Mouse (Mus musculus): ENCODE data around the gene Btbd11. TPM values are rescaled to one million over a fixed set of nuclear protein-coding genes. Genes with fewer than 3 reads are reported as not detected.
"Not testable (repeated sequence)": the region's sequence is repeated elsewhere in the genome, so short reads cannot be mapped to it uniquely, and the experiment has no call there.

Btbd11 gene
- polyA plus RNA-seq, 1 experiment from 2014 or later: 0.47 TPM

GRCm38 (mm10) chr10:85645346-85645745 lies 258.7 kb downstream of the Btbd11 start:
- Histone ChIP-seq H3K4me1 (ENCODE audit: insufficient read depth) (no peaks in the 10 kb centered on the region), H3K4me2 (ENCODE audit: low read depth, low read length) (no peak overlapping the region), H3K36me3 (replicated peaks; ENCODE audit: insufficient read depth, low read length) (no peaks in the 10 kb centered on the region), H3K4me3 (ENCODE audit: low read depth, low read length) (no peak overlapping the region), H3K27ac (ENCODE audit: low read depth) (no peak overlapping the region), H3K27me3 (ENCODE audit: insufficient read depth, low read length) (no peaks in the 10 kb centered on the region), H3K9me3 (ENCODE audit: low read length) (no peaks in the 10 kb centered on the region), H3K9ac (replicated peaks) (no peak overlapping the region)
- no peak for TF ChIP-seq CTCF (IDR thresholded peaks at IDR 0.05; ENCODE audit: low read depth)
- TF ChIP-seq EP300 (IDR thresholded peaks at IDR 0.05; ENCODE audit: low read depth): no peak
- 77% methylated on average over 6 of the region's 6 CpGs for WGBS (ENCODE audit: insufficient replicate concordance)
- ATAC-seq (no peak), DNase-seq (no peak)

- ATAC-seq (peak; percentile 12; the same call in 1 of the 2 replicates), DNase-seq (peak; percentile 24)
- no peak overlapping the region for H3K4me2 ChIP-seq (ENCODE audit: low read depth, low read length)
Observed at GRCm38 (mm10) chr10:85651706-85652105, 265.1 kb downstream of the Btbd11 start.

DNA sequence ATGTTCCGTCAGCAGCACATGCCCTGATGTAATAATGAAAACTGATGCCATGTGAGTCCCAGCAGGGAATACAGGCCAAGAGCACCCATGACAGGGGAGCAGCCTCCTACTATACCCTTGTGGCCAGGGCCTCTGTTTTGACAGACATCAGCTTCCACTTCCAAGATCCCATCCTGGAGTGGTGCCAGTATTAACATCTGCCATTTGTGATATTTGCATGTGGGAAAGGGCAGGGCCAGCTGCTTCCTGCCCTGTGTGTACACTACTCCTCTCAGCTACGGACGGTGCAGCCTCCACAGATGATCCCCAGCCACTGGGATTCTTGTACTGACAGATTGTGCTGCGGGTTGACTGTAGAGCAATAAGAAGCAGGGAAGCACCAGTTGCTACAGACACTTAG lies 269.3 kb downstream of the Btbd11 start:
- Histone ChIP-seq H3K4me1 (ENCODE audit: insufficient read depth) (no peaks in the 10 kb centered on the region), H3K4me3 (ENCODE audit: low read depth, low read length) (no peak overlapping the region), H3K27ac (ENCODE audit: low read depth) (no peak overlapping the region), H3K9ac (replicated peaks) (no peak overlapping the region), H3K4me2 (ENCODE audit: low read depth, low read length) (no peak overlapping the region), H3K9me3 (ENCODE audit: low read length) (no peaks in the 10 kb centered on the region), H3K36me3 (replicated peaks; ENCODE audit: insufficient read depth, low read length) (no peaks in the 10 kb centered on the region), H3K27me3 (ENCODE audit: insufficient read depth, low read length) (no peaks in the 10 kb centered on the region)
- DNase-seq (no peak), ATAC-seq (peak; percentile 35)
- TF ChIP-seq CTCF (IDR thresholded peaks at IDR 0.05; ENCODE audit: low read depth): no peak
- TF ChIP-seq EP300 (IDR thresholded peaks at IDR 0.05; ENCODE audit: low read depth): no peak
- WGBS (ENCODE audit: insufficient replicate concordance): 32% methylated on average over 4 of the region's 4 CpGs

More at GRCm38 (mm10) chr10:85651706-85652105, 265.1 kb downstream of the Btbd11 start:
- no peak overlapping the region for H3K4me3 ChIP-seq (ENCODE audit: low read depth, low read length)
- no peak for TF ChIP-seq EP300 (IDR thresholded peaks at IDR 0.05; ENCODE audit: low read depth)
- TF ChIP-seq CTCF (IDR thresholded peaks at IDR 0.05; ENCODE audit: low read depth): peak; percentile 86
- H3K27me3 ChIP-seq (ENCODE audit: insufficient read depth, low read length): no peaks in the 10 kb centered on the region
- no peak overlapping the region for H3K9ac ChIP-seq (replicated peaks)
- H3K36me3 ChIP-seq (replicated peaks; ENCODE audit: insufficient read depth, low read length): no peaks in the 10 kb centered on the region
- H3K27ac ChIP-seq (ENCODE audit: low read depth): no peak overlapping the region
- H3K9me3 ChIP-seq (ENCODE audit: low read length): no peaks in the 10 kb centered on the region
- H3K4me1 ChIP-seq (ENCODE audit: insufficient read depth): no peaks in the 10 kb centered on the region
- 31% methylated on average over 7 of the region's 7 CpGs for WGBS (ENCODE audit: insufficient replicate concordance)

- no peaks in the 10 kb centered on the region for H3K4me1 ChIP-seq (ENCODE audit: insufficient read depth)
- no peaks in the 10 kb centered on the region for H3K36me3 ChIP-seq (replicated peaks; ENCODE audit: insufficient read depth, low read length)
- no peak overlapping the region for H3K27ac ChIP-seq (ENCODE audit: low read depth)
- no peak overlapping the region for H3K9ac ChIP-seq (replicated peaks)
- no peak for ATAC-seq
- 50% methylated on average over 10 of the region's 10 CpGs for WGBS (ENCODE audit: insufficient replicate concordance)
- H3K4me2 ChIP-seq (ENCODE audit: low read depth, low read length): no peak overlapping the region
- no peak for DNase-seq
- no peaks in the 10 kb centered on the region for H3K9me3 ChIP-seq (ENCODE audit: low read length)
- no peaks in the 10 kb centered on the region for H3K27me3 ChIP-seq (ENCODE audit: insufficient read depth, low read length)
- H3K4me3 ChIP-seq (ENCODE audit: low read depth, low read length): no peak overlapping the region
- TF ChIP-seq EP300 (IDR thresholded peaks at IDR 0.05; ENCODE audit: low read depth) (no peak), CTCF (IDR thresholded peaks at IDR 0.05; ENCODE audit: low read depth) (no peak)
Observed at GRCm38 (mm10) chr10:85657886-85658285, 271.3 kb downstream of the Btbd11 start.

DNA sequence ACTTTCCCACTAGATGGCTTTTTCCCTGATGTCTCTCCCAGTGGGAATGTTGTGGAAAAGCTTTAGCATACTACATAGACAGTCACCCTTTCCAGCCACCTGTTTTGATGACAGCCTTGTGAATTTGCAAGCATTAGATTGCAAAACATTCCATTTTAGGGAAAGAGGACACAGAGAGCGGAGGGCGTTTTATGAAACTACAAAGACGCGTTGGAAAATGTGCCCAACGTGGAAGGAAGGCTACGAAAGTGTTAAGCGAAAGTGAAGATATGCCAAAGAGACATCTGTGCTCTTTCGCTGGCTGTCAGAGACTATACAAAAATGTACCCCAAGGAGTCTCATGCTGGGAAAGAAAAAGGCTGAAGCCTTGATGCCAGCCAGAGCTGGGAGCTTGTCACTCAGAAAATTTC lies 286.9 kb downstream of the Btbd11 start:
- DNase-seq: no peak
- no peak overlapping the region for H3K27ac ChIP-seq (ENCODE audit: low read depth)
- no peaks in the 10 kb centered on the region for H3K36me3 ChIP-seq (replicated peaks; ENCODE audit: insufficient read depth, low read length)
- H3K9ac ChIP-seq (replicated peaks): no peak overlapping the region
- ATAC-seq: no peak
- no peaks in the 10 kb centered on the region for H3K4me1 ChIP-seq (ENCODE audit: insufficient read depth)
- H3K4me2 ChIP-seq (ENCODE audit: low read depth, low read length): no peak overlapping the region
- H3K4me3 ChIP-seq (ENCODE audit: low read depth, low read length): no peak overlapping the region
- TF ChIP-seq EP300 (IDR thresholded peaks at IDR 0.05; ENCODE audit: low read depth): no peak
- TF ChIP-seq CTCF (IDR thresholded peaks at IDR 0.05; ENCODE audit: low read depth): no peak
- H3K9me3 ChIP-seq (ENCODE audit: low read length): no peaks in the 10 kb centered on the region
- H3K27me3 ChIP-seq (ENCODE audit: insufficient read depth, low read length): no peaks in the 10 kb centered on the region
- 82% methylated on average over 8 of the region's 8 CpGs for WGBS (ENCODE audit: insufficient replicate concordance)

DNA sequence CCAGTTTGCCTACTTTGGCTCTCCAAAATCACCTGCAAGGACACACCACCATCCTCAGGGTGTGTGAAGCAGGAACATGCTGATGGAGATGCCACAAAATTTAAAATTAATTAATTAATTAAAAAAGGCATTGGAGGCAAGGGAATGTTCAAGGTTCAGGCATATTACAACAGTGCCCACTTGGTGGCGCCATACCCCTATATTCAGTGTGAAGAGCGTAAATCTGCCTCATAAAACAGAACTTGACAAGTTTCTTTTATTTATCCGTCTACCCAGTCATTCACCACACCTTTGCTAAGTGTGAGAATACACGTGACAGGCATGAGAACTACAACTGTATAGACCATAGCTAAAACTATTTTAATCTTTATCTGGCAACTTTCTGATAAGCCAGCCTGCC lies 292.0 kb downstream of the Btbd11 start:
- ATAC-seq (no peak), DNase-seq (peak; percentile 61)
- Histone ChIP-seq H3K4me2 (ENCODE audit: low read depth, low read length) (no peak overlapping the region), H3K4me3 (ENCODE audit: low read depth, low read length) (no peak overlapping the region), H3K9ac (replicated peaks) (no peak overlapping the region), H3K27me3 (ENCODE audit: insufficient read depth, low read length) (no peaks in the 10 kb centered on the region), H3K36me3 (replicated peaks; ENCODE audit: insufficient read depth, low read length) (no peaks in the 10 kb centered on the region), H3K4me1 (ENCODE audit: insufficient read depth) (no peaks in the 10 kb centered on the region), H3K9me3 (ENCODE audit: low read length) (no peaks in the 10 kb centered on the region), H3K27ac (ENCODE audit: low read depth) (no peak overlapping the region)
- TF ChIP-seq EP300 (IDR thresholded peaks at IDR 0.05; ENCODE audit: low read depth) (no peak), CTCF (IDR thresholded peaks at IDR 0.05; ENCODE audit: low read depth) (peak; percentile 68)
- WGBS (ENCODE audit: insufficient replicate concordance): 20% methylated on average over 4 of the region's 4 CpGs

- Histone ChIP-seq H3K36me3 (replicated peaks; ENCODE audit: insufficient read depth, low read length) (no peaks in the 10 kb centered on the region), H3K27ac (ENCODE audit: low read depth) (no peak overlapping the region), H3K9ac (replicated peaks) (no peak overlapping the region), H3K9me3 (ENCODE audit: low read length) (no peaks in the 10 kb centered on the region), H3K4me2 (ENCODE audit: low read depth, low read length) (no peak overlapping the region), H3K4me3 (ENCODE audit: low read depth, low read length) (no peak overlapping the region), H3K4me1 (ENCODE audit: insufficient read depth) (no peaks in the 10 kb centered on the region), H3K27me3 (ENCODE audit: insufficient read depth, low read length) (no peaks in the 10 kb centered on the region)
- no peak for TF ChIP-seq EP300 (IDR thresholded peaks at IDR 0.05; ENCODE audit: low read depth)
- no peak for TF ChIP-seq CTCF (IDR thresholded peaks at IDR 0.05; ENCODE audit: low read depth)
- DNase-seq: no peak
- WGBS (ENCODE audit: insufficient replicate concordance): 76% methylated on average over 9 of the region's 9 CpGs
- no peak for ATAC-seq
Observed at GRCm38 (mm10) chr10:85682446-85682845, 295.8 kb downstream of the Btbd11 start.

DNA sequence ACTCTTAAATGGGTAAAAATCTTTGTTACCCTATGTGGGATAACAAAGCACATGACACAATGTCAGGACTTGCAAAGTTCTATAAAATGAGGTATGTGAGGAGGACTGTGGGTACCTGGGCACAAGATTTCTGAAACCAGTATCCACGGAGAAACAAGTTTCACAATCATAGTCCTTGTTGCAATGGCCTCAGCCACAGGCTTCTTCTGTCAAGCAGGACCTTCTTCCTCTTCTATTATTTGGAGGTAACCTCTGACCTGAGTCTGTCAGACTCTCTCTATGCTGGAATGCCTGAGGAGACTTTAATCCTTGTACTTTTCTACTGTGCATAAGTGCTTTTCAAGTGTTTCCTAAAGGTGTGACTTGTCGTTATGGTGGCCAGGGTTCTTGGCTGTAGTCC lies 307.8 kb downstream of the Btbd11 start:
- not testable (repeated sequence) for ATAC-seq; H3K36me3 ChIP-seq (replicated peaks; ENCODE audit: insufficient read depth, low read length); H3K27me3 ChIP-seq (ENCODE audit: insufficient read depth, low read length); H3K4me3 ChIP-seq (ENCODE audit: low read depth, low read length); DNase-seq; H3K27ac ChIP-seq (ENCODE audit: low read depth); H3K4me2 ChIP-seq (ENCODE audit: low read depth, low read length); H3K4me1 ChIP-seq (ENCODE audit: insufficient read depth); H3K9ac ChIP-seq (replicated peaks); H3K9me3 ChIP-seq (ENCODE audit: low read length)
- WGBS (ENCODE audit: insufficient replicate concordance): 60% methylated on average over 2 of the region's 2 CpGs
